Mouse (Mus musculus) heart, embryonic 14.5 days (tissue): ENCODE measurements around the gene Med13l. TPM values are rescaled to one million over a fixed set of nuclear protein-coding genes. Genes with fewer than 3 reads are reported as not detected.

Experiments used
- ATAC-seq: fragments of 200-750 bp; cut with Nextera tagmentation; 2 replicates; pipeline ENCODE4 v1.8.0; 2017; ENCODE audit warnings: low read depth, moderate TSS enrichment; ENCODE audit not compliant: insufficient number of reproducible peaks, insufficient read depth, low FRiP score
- H3K27ac ChIP-seq, 2 experiments: fragments of 200-500 bp in 1 of 2; fragments of 300-500 bp in 1 of 2; sonication (generic) in 1 of 2; replicated peaks in 1 of 2; 2 replicates each; pipeline ENCODE4 v1.5.1; 2012 to 2014; ENCODE audit warnings: low read depth in 2 of 2, low read length in 2 of 2, control low read depth in 1 of 2, mild to moderate bottlenecking in 1 of 2, mixed read lengths in 1 of 2; ENCODE audit not compliant: control insufficient read depth in 1 of 2, insufficient read depth in 1 of 2
- H3K27me3 ChIP-seq: fragments of 300-500 bp; sonication (generic); 2 replicates; pipeline ENCODE4 v1.6.1; 2014; ENCODE audit warnings: mild to moderate bottlenecking, low read length, control low read depth; ENCODE audit not compliant: control insufficient read depth, insufficient read depth
- H3K36me3 ChIP-seq: fragments of 300-500 bp; sonication (generic); 2 replicates; pipeline ENCODE4 v1.6.1; 2014; ENCODE audit warnings: mild to moderate bottlenecking, control low read depth, low read length, mixed read lengths; ENCODE audit not compliant: control insufficient read depth, insufficient read depth
- H3K4me1 ChIP-seq, 2 experiments: fragments of 200-500 bp in 1 of 2; fragments of 300-500 bp in 1 of 2; sonication (generic) in 1 of 2; 2 replicates each; pipeline ENCODE4 v1.6.1; 2012 to 2014; ENCODE audit warnings: low read length in 2 of 2, control low read depth in 1 of 2, mixed read lengths in 1 of 2; ENCODE audit not compliant: control insufficient read depth in 2 of 2, insufficient read depth in 2 of 2
- H3K4me2 ChIP-seq: fragments of 300-500 bp; sonication (generic); 2 replicates; pipeline ENCODE4 v1.6.1; 2014; ENCODE audit warnings: mild to moderate bottlenecking, low read length
- H3K4me3 ChIP-seq, 2 experiments: fragments of 200-500 bp in 1 of 2; fragments of 300-500 bp in 1 of 2; sonication (generic) in 1 of 2; 2 replicates each; pipeline ENCODE4 v1.5.1; 2012 to 2014; ENCODE audit warnings: low read length in 2 of 2, mild to moderate bottlenecking in 2 of 2, control low read depth in 1 of 2, low read depth in 1 of 2, moderate library complexity in 1 of 2; ENCODE audit not compliant: control insufficient read depth in 1 of 2, insufficient read depth in 1 of 2
- H3K9ac ChIP-seq: fragments of 300-500 bp; sonication (generic); 2 replicates; pipeline ENCODE4 v1.6.1; 2014; ENCODE audit warnings: mild to moderate bottlenecking, low read length
- H3K9me3 ChIP-seq: fragments of 300-500 bp; sonication (generic); 2 replicates; pipeline ENCODE4 v1.6.1; 2016; ENCODE audit warnings: low read length, control low read depth; ENCODE audit not compliant: control insufficient read depth
- WGBS: fragments of 180-500 bp; shearing (Covaris S2); extraction: QIAGEN DNeasy Blood & Tissue Kit; methylation state at CpG from one replicate; pipeline ENCODE4 v1.1.7; 2014; 5-methylcytosine and 5-hydroxymethylcytosine counted together
- polyA plus RNA-seq: library from polyadenylated mRNA; unstranded; fragments of >200 nt; fragmentation: Nextera tagmentation; extraction: Ambion mirVana; gene quantifications from 2 replicates; pipeline ENCODE4 v1.2.1, GENCODE M21; 2014

The Med13l gene
- polyA plus RNA-seq, 1 experiment from 2014 or later = 9.0 TPM

DNA sequence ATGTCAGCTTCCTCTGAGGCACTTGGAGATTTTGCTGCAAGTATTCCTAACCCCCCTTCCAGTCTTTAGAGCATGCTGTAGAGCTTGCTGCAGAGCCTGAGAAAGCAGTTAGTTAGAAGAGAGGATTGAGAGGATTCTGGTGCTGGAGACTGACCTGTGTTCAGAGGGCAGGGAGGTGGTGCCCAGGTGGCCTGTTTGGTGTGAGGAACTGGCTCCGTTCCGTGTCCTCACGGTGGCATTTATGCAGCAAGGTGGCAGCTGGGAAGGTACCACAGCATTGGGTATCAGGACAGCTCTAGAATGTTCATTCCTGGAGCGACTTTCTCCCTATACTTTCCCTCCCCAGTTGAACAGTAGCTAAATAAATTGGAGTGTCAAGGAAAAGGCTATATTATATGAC, 125.5 kb downstream of the Med13l start:
- Histone ChIP-seq H3K36me3 (peaks cover 6% of the 10 kb centered on the region; the same call in 1 of the 2 replicates), H3K4me1 (peaks cover 0 to 17% of the 10 kb centered on the region in 2 experiments; a peak in 2 of 4 replicates), H3K4me3 (no peak overlapping the region), H3K27ac (no peak overlapping the region), H3K4me2 (no peak overlapping the region), H3K9me3 (no peaks in the 10 kb centered on the region), H3K9ac (no peak overlapping the region), H3K27me3 (no peaks in the 10 kb centered on the region)
- no peak for ATAC-seq
- WGBS = 85% methylated on average over 4 of the region's 4 CpGs

- no peaks in the 10 kb centered on the region for H3K9me3 ChIP-seq
- no peaks in the 10 kb centered on the region for H3K36me3 ChIP-seq
- no peak overlapping the region for H3K9ac ChIP-seq
- no peak for ATAC-seq
- no peak overlapping the region for H3K4me2 ChIP-seq
- peaks cover 0 to 17% of the 10 kb centered on the region in 2 experiments; a peak in 3 of 4 replicates for H3K4me1 ChIP-seq
- WGBS = 66% methylated on average over 14 of the region's 15 CpGs
- no peaks in the 10 kb centered on the region for H3K27me3 ChIP-seq
- no peak overlapping the region for H3K4me3 ChIP-seq
- no peak overlapping the region for H3K27ac ChIP-seq
Measured at GRCm38 (mm10) chr5:118688886-118689835, 128.7 kb downstream of the Med13l start.

GRCm38 (mm10) chr5:118691025-118691709, 130.7 kb downstream of the Med13l start:
- Histone ChIP-seq H3K9me3 (no peaks in the 10 kb centered on the region), H3K27me3 (no peaks in the 10 kb centered on the region), H3K36me3 (no peaks in the 10 kb centered on the region), H3K9ac (no peak overlapping the region), H3K4me2 (no peak overlapping the region), H3K27ac (no peak overlapping the region), H3K4me1 (peaks cover 3 to 21% of the 10 kb centered on the region in 2 experiments), H3K4me3 (no peak overlapping the region)
- WGBS = 63% methylated on average over 10 of the region's 10 CpGs
- no peak for ATAC-seq

DNA sequence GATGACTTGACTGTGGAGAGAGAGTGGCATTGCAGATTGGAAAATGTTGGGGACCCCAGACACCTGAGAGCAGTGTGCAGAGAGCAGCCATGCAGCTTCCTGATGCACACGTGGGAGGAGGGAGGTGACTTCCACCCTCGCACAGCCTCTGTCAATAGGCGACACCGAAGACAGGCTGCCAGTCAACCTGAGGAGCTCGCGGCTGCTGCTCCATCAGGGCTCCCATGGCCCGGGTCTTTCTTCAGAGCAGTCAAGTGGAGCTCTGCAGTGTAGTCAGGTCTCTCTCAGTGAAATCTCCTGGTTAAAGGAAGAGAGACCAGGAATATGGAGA, 131.2 kb downstream of the Med13l start:
- no peaks in the 10 kb centered on the region for H3K36me3 ChIP-seq
- no peak overlapping the region for H3K4me3 ChIP-seq
- no peak for ATAC-seq
- no peaks in the 10 kb centered on the region for H3K27me3 ChIP-seq
- 50% methylated on average over 7 of the region's 7 CpGs for WGBS
- peaks cover 7 to 26% of the 10 kb centered on the region in 2 experiments for H3K4me1 ChIP-seq
- no peak overlapping the region for H3K4me2 ChIP-seq
- H3K9ac ChIP-seq = no peak overlapping the region
- H3K27ac ChIP-seq = no peak overlapping the region
- no peaks in the 10 kb centered on the region for H3K9me3 ChIP-seq

- Histone ChIP-seq H3K27ac (no peak overlapping the region), H3K4me1 (peaks cover 10 to 23% of the 10 kb centered on the region in 2 experiments), H3K36me3 (no peaks in the 10 kb centered on the region), H3K4me2 (no peak overlapping the region), H3K4me3 (no peak overlapping the region), H3K9me3 (no peaks in the 10 kb centered on the region), H3K9ac (no peak overlapping the region), H3K27me3 (no peaks in the 10 kb centered on the region)
- 94% methylated on average over 9 of the region's 9 CpGs for WGBS
- ATAC-seq = no peak
Measured at GRCm38 (mm10) chr5:118693996-118694395, 133.5 kb downstream of the Med13l start.

DNA sequence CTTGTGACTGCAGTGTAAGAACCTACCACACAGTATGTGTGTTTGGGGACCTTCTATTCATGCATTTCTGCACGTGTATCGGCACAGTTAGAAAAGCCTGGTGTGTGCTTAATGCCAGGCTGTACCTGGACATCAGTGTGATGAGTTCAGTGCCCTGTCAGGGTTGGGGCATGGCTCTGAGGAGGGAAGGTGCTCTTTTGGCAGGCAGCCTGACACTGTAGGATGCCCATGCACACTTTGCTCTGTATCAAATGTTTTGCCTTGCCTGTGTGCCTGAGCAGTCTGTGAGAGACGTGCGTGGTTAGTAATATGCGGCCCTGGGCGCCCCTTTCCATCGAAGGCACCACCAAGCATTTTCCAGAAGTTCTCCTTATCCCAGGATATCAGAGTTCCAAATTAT, 136.6 kb downstream of the Med13l start:
- Histone ChIP-seq H3K9ac (no peak overlapping the region), H3K27ac (no peak overlapping the region), H3K27me3 (no peaks in the 10 kb centered on the region), H3K4me2 (no peak overlapping the region), H3K36me3 (no peaks in the 10 kb centered on the region), H3K4me1 (peaks cover 20 to 34% of the 10 kb centered on the region in 2 experiments), H3K9me3 (no peaks in the 10 kb centered on the region), H3K4me3 (no peak overlapping the region)
- 89% methylated on average over 7 of the region's 7 CpGs for WGBS
- no peak for ATAC-seq

DNA sequence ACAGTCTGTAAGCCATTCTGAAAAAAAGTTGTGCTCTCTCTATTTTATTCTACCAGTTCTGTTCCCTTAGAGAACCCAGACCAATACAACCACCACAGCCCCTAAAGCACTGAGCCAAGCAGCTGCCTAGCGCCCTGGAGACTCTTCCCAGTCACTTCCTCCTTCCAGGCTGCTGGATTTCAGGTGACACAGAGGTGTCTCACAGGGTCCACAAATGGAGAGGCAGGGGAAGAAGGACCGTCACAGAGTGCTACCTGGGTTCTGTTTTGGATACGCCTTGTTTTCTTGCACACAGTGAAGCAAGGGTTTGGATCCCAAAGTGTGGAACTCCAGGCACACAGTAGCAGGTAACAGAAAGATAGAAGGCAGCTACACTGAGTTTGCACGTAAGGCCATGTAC, 140.5 kb downstream of the Med13l start:
- no peak overlapping the region for H3K4me2 ChIP-seq
- no peak overlapping the region for H3K27ac ChIP-seq
- 73% methylated on average over 4 of the region's 4 CpGs for WGBS

More for the DNA sequence above, 140.5 kb downstream of the Med13l start:
- Histone ChIP-seq H3K27me3 (no peaks in the 10 kb centered on the region), H3K4me3 (no peak overlapping the region), H3K36me3 (no peaks in the 10 kb centered on the region), H3K4me1 (peaks cover 26 to 53% of the 10 kb centered on the region in 2 experiments), H3K9me3 (no peaks in the 10 kb centered on the region), H3K9ac (no peak overlapping the region)
- no peak for ATAC-seq
